Mouse (Mus musculus): ENCODE results near the gene Lactb.
A peak's percentile ranks its signal among the peaks of the same experiment; 100 is the strongest.

Gene Lactb

GRCm38 (mm10) chr9:66977982-66978381 lies 2.7 kb upstream of the Lactb start:
- DNase-seq, result no peak

GRCm38 (mm10) chr9:66977121-66977520 lies 1.8 kb upstream of the Lactb start:
- no peak for DNase-seq

GRCm38 (mm10) chr9:66974721-66975225 lies 511 bp downstream of the Lactb start:
- peak; percentile 71 for DNase-seq

GRCm38 (mm10) chr9:66971116-66971515 lies 4.2 kb downstream of the Lactb start:
- DNase-seq, result no peak

GRCm38 (mm10) chr9:66967492-66967891 lies 7.8 kb downstream of the Lactb start:
- no peak for DNase-seq

GRCm38 (mm10) chr9:66961478-66961877 lies 13.8 kb downstream of the Lactb start:
- no peak for DNase-seq

- no peak for DNase-seq
Measured at GRCm38 (mm10) chr9:66957451-66957850, 17.8 kb downstream of the Lactb start.

- no peak for DNase-seq
Measured at GRCm38 (mm10) chr9:66952886-66953285, 22.4 kb downstream of the Lactb start.

- DNase-seq, result no peak
Measured at GRCm38 (mm10) chr9:66952321-66952720, 23.0 kb downstream of the Lactb start.

GRCm38 (mm10) chr9:66948536-66948935 lies 26.7 kb downstream of the Lactb start:
- DNase-seq, result no peak

GRCm38 (mm10) chr9:66945647-66946641 lies 29.3 kb downstream of the Lactb start, which contains the start of gene Rps27l:
Gene Rps27l, plus strand, starts transcription at chr9:66946086.
- DNase-seq, result peak; percentile 93

GRCm38 (mm10) chr9:66945161-66945560 lies 30.1 kb downstream of the Lactb start:
- DNase-seq, result peak; percentile 23

- peak; percentile 82 for DNase-seq
Measured at GRCm38 (mm10) chr9:66938836-66939235, 36.4 kb downstream of the Lactb start.

- no peak for DNase-seq
Measured at GRCm38 (mm10) chr9:66937507-66937906, 37.8 kb downstream of the Lactb start.

GRCm38 (mm10) chr9:66933869-66934808 lies 41.1 kb downstream of the Lactb start:
- no peak for DNase-seq

GRCm38 (mm10) chr9:66930351-66930750 lies 44.9 kb downstream of the Lactb start:
- no peak for DNase-seq

GRCm38 (mm10) chr9:66927696-66928402 lies 47.4 kb downstream of the Lactb start:
- peak; percentile 86 for DNase-seq

GRCm38 (mm10) chr9:66925853-66926252 lies 49.4 kb downstream of the Lactb start:
- no peak for DNase-seq

- DNase-seq, result no peak
Measured at GRCm38 (mm10) chr9:66922076-66922475, 53.2 kb downstream of the Lactb start.

GRCm38 (mm10) chr9:66920488-66921279 lies 54.6 kb downstream of the Lactb start:
- no peak for DNase-seq

- no peak for DNase-seq
Measured at GRCm38 (mm10) chr9:66919981-66920380, 55.3 kb downstream of the Lactb start.

All from cerebellum, adult 9-10 months (tissue).